Mouse (Mus musculus) embryonic fibroblast, embryonic 13.5 days (primary cell): Measurements from ENCODE around the gene Cdh13. TPM values are rescaled to one million over a fixed set of nuclear protein-coding genes. Genes with fewer than 3 reads are reported as not detected.
A peak's percentile ranks its signal among the peaks of the same experiment; 100 is the strongest.
"Not testable (repeated sequence)": the region's sequence is repeated elsewhere in the genome, so short reads cannot be mapped to it uniquely, and the experiment has no call there.

Source experiments
- H3K27ac ChIP-seq: 2 replicates; pipeline ENCODE4 v1.5.1; 2012; ENCODE audit warnings: low read length, control low read depth, inconsistent platforms; ENCODE audit not compliant: insufficient read depth
- H3K4me1 ChIP-seq: 2 replicates; pipeline ENCODE4 v1.6.1; 2011; ENCODE audit warnings: low read length; ENCODE audit not compliant: control insufficient read depth, insufficient read depth
- H3K4me3 ChIP-seq: 2 replicates; pipeline ENCODE4 v1.5.1; 2011; ENCODE audit warnings: mild to moderate bottlenecking, control low read depth, low read length; ENCODE audit not compliant: insufficient read depth
- CTCF ChIP-seq: IDR thresholded peaks from 2 replicates; pipeline ENCODE4 v1.5.1; 2011; ENCODE audit warnings: mild to moderate bottlenecking, control low read depth, low read length, moderate library complexity, borderline replicate concordance; ENCODE audit not compliant: insufficient read depth
- POLR2A ChIP-seq: IDR thresholded peaks from 2 replicates; pipeline ENCODE4 v1.6.1; 2011; ENCODE audit warnings: low read depth, mild to moderate bottlenecking, control low read depth, low read length, moderate library complexity
- polyA plus RNA-seq: library from polyadenylated mRNA; stranded (reverse); fragments of >200 nt; gene quantifications from 2 replicates; pipeline ENCODE4 v1.2.4, GENCODE M21; 2011; ENCODE audit warnings: low read depth; ENCODE audit not compliant: missing spikeins, insufficient read length

Gene Cdh13
- polyA plus RNA-seq, 1 experiment, result 19.8 TPM

DNA sequence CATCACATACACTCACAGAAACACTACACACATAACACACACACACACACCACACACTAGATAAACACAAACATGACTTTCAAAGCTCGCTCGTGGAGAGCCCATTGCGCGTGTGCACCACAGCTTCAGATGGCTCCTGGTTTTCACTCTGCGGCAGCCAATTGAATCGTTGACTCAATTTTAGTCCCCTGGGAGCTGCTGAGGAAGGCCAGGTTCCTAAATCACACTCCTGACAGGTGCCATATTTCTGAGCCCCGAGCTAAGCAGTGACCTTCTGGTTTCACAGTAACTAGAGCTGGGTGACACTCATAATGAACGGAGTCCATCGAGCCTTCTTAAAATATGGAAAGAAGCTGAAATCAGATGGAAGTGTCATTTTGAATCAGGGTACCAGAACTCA, 986.8 kb downstream of the Cdh13 start:
- Histone ChIP-seq H3K27ac (no peak overlapping the region), H3K4me1 (no peaks in the 10 kb centered on the region), H3K4me3 (no peak overlapping the region)
- TF ChIP-seq POLR2A (no peak), CTCF (no peak)

DNA sequence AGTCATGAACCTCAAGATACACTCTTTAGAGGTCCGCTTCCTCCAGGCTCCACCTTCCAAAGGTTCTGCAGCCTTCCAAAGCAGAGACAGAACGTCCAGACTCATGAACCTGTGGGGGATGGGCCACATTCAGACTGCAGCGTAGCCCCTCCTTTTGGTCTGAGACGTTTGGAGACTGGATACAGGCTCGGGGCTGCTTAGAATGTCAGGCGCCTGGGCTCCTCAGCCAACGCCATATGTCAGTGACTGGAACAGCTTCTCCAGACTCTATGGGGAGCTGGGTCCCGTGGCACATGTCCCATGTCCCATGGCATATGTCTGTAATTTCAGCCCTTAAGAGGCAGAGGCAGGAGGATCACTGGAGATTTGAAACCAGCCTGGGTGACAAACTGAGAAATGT, 989.4 kb downstream of the Cdh13 start:
- TF ChIP-seq CTCF (no peak), POLR2A (no peak)
- H3K27ac ChIP-seq, result no peak overlapping the region
- H3K4me1 ChIP-seq, result no peaks in the 10 kb centered on the region
- no peak overlapping the region for H3K4me3 ChIP-seq

DNA sequence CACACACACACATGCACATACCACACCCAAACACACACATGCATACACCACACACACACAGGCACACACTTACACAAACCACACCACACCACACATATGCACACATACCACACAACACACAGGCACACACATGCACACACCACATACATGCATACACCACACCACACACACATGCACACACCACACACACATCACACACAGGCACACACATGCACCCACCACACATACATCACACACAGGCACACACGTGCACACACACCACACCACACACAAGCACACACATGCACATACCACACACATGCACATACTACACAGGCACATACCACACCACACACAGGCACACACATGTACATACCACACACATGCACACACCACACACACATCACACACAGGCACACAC, 991.9 kb downstream of the Cdh13 start:
- no peak for TF ChIP-seq CTCF

DNA sequence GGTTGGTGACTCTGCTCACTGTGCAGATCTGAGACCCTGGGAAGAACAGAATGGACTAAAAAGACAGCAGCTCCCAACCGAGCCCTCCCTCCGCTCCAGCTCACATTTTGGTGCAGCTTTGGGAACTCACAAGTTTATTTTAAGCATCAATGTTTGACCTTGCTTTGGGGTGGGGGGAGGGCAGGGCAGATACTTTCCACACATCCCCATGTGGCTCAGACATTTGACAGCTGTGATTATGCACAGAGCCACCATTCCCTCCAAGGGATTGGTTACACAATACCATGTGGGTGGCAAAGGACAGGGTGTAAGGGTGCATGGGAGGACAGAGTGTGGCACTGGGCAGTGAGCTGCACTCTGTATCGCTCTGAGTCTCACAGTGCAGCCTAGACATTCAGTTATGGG, 993.5 kb downstream of the Cdh13 start:
- Histone ChIP-seq H3K27ac (no peak overlapping the region), H3K4me3 (no peak overlapping the region), H3K4me1 (no peaks in the 10 kb centered on the region)
- TF ChIP-seq CTCF, result no peak
- TF ChIP-seq POLR2A, result no peak

More for the DNA sequence above, 991.9 kb downstream of the Cdh13 start:
- Histone ChIP-seq H3K4me1 (no peaks in the 10 kb centered on the region), H3K27ac (no peak overlapping the region), H3K4me3 (no peak overlapping the region)

DNA sequence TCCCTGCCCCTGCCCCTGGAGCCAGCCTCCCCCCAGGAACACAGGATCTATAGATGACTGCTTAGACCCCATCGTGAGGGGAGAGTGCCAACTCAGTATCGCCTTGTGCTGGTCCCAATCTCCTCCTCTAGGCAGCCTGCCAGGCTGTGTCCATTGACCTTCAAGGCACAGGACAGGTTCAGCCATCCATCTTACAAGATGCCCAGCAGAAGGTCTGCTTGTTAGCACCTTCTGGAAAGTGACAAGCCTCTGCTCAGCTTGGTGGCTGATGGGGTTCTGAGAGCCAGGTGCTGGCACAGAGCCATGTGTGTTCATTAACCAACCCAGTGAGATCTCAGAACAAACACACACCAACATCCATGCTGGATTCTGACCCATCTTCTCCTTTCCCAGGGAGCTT, 998.2 kb downstream of the Cdh13 start:
- H3K4me1 ChIP-seq, result no peaks in the 10 kb centered on the region
- no peak overlapping the region for H3K27ac ChIP-seq
- TF ChIP-seq POLR2A, result no peak
- no peak for TF ChIP-seq CTCF
- H3K4me3 ChIP-seq, result no peak overlapping the region

DNA sequence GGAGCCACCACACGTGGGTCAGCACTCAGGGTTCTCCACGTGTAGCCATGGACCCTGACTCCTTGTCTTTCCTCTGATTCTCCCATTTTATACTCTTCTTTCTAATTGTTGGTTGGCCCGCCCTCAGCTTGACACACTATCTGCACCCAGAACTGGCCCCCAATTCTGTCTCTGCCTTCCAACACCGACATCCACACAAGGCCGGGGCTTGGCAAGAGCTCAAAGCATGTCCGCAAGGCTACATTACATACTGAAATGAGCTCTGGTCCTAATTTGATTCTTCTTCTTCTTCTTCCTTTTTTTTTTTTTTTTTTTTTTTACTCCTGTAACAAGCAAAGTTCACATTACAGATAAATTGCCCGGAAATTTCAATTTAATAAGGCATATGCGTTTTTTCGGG, 1001.0 kb downstream of the Cdh13 start:
- no peak overlapping the region for H3K27ac ChIP-seq
- H3K4me1 ChIP-seq, result no peaks in the 10 kb centered on the region
- H3K4me3 ChIP-seq, result no peak overlapping the region
- no peak for TF ChIP-seq CTCF
- no peak for TF ChIP-seq POLR2A

DNA sequence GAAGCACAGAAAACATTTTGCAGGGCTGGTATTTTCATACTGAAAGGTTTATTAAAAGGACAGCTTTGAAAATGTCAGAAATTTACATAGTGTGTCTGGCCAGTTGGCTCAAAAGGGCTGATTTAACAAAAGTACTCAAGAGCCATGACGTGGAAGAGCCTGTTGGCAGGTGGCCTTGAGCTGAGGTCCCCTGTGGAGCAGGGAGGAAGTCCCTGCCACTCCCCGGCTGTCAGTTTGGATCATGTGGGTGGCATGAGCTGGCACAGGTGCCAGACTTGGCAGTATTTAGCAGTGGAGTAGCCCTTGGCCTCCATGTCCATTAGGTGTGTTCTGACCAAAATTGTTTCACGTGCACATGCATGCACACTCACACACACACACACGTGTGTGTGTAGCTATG, 1001.4 kb downstream of the Cdh13 start:
- no peak overlapping the region for H3K27ac ChIP-seq
- H3K4me3 ChIP-seq, result no peak overlapping the region
- no peaks in the 10 kb centered on the region for H3K4me1 ChIP-seq
- TF ChIP-seq CTCF (no peak), POLR2A (no peak)

DNA sequence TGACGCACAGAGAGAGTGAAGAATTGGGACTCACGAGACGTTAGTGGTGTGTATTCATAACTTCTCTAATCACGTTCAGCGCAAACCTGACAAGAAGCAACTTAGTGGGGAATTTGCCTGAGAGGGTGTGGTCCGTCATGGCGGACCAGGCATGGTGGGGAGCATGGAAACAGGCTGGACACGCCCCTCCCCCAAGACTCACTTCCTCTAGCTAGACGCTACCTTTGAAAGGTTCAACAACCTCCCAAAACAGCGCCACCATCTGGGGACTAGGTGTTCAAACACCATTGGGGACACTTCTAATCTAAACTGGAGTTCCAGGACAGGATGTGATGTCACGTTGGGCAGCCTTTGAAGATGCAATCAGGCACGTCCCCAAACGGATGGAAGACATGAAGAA, 1011.9 kb downstream of the Cdh13 start:
- Histone ChIP-seq H3K4me3 (no peak overlapping the region), H3K4me1 (no peaks in the 10 kb centered on the region), H3K27ac (no peak overlapping the region)
- TF ChIP-seq POLR2A (no peak), CTCF (no peak)

DNA sequence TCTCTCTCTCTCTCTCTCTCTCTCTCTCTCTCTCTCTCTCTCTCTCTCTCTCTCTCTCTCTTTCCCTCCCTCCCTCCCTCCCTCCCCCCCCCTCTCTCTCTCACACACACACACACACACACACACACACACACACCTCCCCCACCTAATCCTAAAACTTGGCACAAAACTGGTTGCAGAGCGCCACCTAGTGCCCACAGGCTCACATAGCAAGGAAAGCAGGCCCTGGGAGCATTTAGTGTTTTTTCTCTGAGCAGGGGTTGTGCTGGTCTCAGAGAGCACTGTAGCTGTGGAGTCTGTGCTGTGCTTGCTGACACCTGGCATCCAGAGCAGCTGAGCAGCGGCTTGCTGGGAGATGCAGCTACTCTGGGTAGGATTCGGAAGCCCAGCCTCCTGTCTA, 1014.2 kb downstream of the Cdh13 start:
- peak; percentile 42; the same call in 1 of the 2 replicates for TF ChIP-seq CTCF
- not testable (repeated sequence) for H3K4me3 ChIP-seq, H3K4me1 ChIP-seq, H3K27ac ChIP-seq

DNA sequence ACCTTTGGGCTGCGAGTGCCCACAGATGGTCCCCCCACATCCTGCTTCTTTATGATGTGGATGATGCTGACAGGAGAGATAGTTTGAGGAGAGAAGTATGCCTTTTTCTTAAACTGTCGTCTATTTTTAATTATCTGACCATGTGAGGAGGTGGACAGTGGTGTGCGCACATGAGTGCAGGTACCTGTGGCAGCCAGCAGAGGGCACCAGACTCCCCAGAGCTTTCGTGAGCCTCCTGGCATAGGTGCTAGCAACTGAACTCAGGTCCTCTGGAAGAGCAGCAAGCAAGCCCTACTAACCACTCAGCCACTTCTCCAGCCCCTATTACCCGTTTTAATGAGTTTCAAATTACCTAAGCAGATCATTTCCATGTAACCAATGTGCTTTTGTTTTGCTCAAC, 1016.8 kb downstream of the Cdh13 start:
- no peaks in the 10 kb centered on the region for H3K4me1 ChIP-seq
- H3K4me3 ChIP-seq, result no peak overlapping the region
- H3K27ac ChIP-seq, result no peak overlapping the region
- no peak for TF ChIP-seq CTCF
- TF ChIP-seq POLR2A, result no peak

DNA sequence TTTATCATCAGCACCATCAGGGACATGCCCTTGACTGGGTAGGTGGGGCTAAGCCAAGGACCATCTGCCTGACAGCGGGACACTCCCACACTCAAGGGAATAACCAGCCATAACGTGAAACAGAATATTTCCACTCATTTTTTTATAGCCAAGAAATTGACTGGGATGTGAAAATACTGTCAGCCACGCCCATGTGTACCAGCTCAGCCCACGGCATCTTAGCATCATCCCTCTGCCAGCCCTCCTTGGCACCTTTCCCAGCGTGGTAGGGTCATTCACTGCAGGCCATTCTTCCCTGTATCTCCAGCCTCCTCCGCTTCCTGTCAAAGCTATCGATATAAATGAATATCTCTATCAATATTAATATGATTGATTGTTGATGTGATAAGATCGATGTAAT, 1020.7 kb downstream of the Cdh13 start:
- Histone ChIP-seq H3K4me3 (no peak overlapping the region), H3K4me1 (no peaks in the 10 kb centered on the region), H3K27ac (no peak overlapping the region)
- TF ChIP-seq CTCF, result no peak
- no peak for TF ChIP-seq POLR2A

DNA sequence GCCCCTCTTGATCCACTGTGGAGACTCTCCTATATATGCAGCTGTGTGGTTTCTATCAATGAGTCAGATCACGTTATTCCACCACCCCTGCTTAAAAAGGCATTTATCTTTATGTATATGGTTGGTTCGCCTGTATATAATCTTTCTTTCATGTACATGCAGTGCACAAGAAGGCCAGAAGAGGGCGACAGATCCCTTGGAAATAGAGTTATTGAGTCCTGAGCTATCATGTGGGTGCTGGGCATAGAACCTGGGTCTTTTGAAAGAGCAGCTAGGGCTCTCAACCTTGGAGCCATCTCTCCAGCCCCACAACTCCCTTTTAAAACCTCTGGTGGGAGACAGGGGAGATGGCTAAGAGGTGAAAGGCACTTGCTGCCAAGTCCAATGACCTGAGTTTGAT, 1027.9 kb downstream of the Cdh13 start:
- Histone ChIP-seq H3K27ac (no peak overlapping the region), H3K4me1 (no peaks in the 10 kb centered on the region), H3K4me3 (no peak overlapping the region)
- TF ChIP-seq POLR2A (no peak), CTCF (no peak)
